Mouse (Mus musculus): Measurements from ENCODE around the gene Hoxd11.

The Hoxd11 gene

DNA sequence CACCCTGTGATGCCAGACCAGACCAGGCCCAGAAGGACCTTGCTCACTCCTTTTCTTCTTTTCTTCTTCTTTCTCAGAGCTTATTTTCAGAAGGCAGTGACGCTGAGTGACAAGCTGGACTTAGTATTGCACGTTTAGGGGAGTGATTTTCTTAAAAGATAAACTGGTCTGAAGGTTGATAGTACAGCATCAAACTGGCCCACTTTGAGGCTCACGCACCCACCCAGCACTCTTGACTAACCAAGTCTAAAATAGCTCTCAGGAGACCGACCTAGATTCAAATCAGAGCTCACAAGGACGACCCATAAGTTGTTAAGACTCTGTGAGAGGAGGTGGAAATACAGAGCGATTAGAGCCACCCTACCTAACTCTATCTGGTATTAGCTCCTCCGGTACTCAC, 12.9 kb upstream of the Hoxd11 start:
- no peak for DNase-seq

DNA sequence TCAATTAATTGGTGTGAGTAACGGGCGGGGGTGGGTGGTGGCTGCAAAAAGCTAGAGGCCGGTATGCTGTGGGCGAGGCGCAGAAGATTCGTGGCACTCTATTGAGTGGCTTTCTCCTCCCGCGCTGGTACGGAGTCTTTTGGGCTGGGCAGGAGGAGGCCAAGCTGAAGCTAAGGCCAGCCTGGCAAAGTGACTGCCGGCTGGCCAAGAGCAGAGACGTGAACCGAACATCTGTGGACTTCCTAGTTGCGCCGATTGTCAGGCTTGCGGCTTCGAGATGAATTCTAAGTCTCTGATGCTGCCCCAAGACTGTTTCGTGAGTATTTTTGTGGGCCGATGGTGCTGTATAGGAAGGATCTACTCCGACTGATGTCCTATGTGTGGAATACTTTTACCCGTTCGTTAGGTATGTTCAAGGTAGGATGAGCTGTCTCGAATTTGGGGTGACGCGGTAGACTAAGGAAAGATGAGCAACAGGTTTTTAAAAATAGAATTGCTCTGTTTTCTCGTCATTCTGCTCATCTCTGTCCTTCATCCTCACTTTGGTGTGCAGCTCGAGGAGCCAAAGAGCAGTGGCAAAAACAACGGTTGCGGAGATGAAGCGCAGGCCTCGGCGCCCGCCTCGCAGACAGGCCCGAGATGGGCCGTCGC, 12.0 kb upstream of the Hoxd11 start:
- no peak for DNase-seq

- DNase-seq, result no peak
Observed at GRCm38 (mm10) chr2:74667842-74668357, 11.5 kb upstream of the Hoxd11 start, which contains the start of gene Hoxd13. TSS of gene Hoxd13 (plus strand) at chr2:74668310.

- DNase-seq, result peak in 1 of 2 experiments; percentile 21
Observed at GRCm38 (mm10) chr2:74668370-74669229, 10.8 kb upstream of the Hoxd11 start.

- no peak for DNase-seq
Observed at GRCm38 (mm10) chr2:74669230-74669578, 10.2 kb upstream of the Hoxd11 start.

DNA sequence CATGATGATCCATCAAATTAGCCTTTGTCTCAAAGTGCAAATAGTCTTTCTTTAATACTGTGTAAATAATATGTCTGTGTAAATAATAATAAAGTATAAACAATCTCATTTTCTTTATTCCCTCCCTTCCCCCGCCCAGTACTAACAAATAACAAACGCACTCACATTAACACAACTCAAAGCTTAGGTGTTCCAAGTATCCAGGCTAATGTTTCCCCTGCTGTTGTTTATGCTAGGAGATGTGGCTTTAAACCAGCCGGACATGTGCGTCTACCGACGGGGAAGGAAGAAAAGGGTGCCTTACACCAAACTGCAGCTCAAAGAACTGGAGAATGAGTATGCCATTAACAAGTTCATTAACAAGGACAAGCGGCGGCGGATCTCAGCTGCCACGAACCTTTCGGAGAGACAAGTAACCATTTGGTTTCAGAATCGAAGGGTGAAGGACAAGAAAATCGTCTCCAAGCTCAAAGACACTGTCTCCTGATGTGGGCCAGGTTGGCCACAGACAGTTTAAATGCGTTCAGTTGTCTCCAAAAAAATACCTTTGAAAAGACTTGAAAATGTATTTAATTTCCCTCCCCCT, 9.6 kb upstream of the Hoxd11 start:
- DNase-seq, result no peak

GRCm38 (mm10) chr2:74670632-74671188, 8.6 kb upstream of the Hoxd11 start:
- no peak for DNase-seq

GRCm38 (mm10) chr2:74671847-74672246, 7.5 kb upstream of the Hoxd11 start:
- no peak for DNase-seq

DNA sequence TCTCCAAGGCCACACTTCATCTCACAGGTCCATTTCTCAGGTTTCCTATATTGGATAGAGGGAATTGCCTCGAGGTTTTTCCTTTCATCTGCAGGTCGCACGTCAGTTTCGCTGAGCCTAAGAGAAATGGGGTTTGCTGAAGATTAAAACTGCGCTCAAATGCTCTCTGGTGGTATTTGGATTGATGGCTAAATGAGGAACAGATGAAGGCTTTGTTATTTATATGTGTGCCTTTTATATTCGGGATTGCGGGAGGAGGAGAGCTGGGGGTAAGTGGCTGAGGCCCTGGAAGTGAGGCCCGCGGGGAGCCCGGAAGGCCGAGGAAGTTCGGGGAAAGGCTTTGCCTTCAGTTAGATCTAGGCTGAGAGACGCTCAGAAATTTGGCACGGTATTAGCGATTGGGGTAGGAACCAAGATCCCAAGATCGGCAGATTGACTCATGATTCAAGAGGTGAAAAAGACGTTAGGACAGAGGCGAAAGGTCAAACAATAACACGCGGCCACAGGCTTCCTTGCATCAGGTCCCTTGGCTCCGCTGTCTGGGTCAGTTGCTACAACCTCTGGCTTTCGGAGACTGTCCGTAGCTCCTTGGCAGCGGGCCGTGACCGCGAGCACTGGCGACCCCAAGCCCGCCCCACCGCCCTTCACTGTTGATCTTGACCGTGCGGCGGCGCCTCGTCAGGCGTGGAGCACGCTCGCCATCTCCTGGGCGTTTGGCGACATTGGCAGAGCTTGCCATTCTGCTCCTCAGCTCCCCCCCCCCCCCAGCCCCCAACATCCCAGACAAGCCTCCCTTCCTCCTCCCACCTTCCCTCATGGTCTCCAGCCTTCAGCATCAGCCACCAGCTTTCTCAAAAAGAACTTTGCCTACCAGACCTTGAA, 6.6 kb upstream of the Hoxd11 start:
- peak; percentile 55 to 58 for DNase-seq

GRCm38 (mm10) chr2:74673835-74674425, 5.4 kb upstream of the Hoxd11 start:
- no peak for DNase-seq

DNA sequence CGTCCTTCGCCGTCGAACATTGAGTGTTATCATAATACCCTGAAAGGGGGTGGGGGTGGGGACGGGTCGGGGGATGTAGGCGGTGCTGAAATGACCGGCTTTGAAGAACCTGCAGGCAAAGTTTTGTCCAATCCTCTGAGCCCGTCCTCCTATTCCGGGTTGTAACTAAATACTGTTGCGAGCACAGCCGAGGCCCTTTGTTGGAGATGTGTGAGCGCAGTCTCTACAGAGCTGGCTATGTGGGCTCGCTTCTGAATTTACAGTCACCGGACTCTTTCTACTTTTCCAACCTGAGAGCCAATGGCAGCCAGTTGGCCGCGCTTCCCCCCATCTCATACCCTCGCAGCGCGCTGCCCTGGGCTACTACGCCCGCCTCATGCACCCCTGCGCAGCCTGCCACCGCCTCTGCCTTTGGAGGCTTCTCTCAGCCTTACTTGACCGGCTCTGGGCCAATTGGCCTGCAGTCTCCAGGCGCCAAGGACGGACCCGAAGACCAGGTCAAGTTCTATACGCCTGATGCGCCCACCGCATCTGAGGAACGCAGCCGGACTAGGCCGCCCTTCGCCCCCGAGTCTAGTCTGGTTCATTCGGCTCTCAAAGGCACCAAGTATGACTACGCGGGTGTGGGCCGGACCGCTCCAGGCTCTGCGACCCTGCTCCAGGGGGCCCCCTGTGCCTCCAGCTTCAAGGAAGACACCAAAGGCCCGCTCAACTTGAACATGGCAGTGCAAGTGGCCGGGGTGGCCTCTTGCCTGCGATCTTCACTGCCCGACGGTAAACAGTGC, 4.3 kb upstream of the Hoxd11 start, which contains the start of gene Hoxd12:
TSS of gene Hoxd12 (plus strand) at position 133 of the 785 bp plus-strand sequence.
- DNase-seq, result no peak

DNA sequence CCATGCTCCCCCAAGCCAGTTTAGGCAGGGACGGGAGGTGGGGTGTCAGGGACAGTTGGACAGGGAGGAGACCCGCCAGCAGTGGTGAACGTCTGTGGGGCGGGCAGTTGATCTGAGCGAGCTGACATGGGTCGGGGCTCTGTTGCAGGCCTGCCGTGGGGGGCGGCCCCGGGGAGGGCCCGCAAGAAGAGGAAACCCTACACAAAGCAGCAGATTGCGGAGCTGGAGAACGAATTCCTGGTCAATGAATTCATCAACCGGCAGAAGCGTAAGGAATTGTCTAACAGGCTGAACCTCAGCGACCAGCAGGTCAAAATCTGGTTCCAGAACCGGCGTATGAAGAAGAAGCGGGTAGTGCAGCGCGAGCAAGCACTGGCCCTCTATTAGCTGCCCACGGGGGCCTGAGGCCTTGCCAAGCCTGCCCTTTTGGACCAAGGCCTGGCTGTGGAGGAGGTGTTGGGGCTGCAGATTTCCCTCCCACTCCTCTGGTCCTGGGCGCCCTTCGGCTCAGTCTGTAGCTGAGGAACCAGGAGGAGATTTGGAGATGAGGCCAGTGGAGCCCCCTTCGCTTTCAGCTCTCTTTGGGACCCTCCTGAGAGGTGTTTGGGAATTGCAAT, 3.6 kb upstream of the Hoxd11 start:
- no peak for DNase-seq

GRCm38 (mm10) chr2:74676376-74677052, 2.8 kb upstream of the Hoxd11 start:
- DNase-seq, result no peak

- no peak for DNase-seq
Observed at GRCm38 (mm10) chr2:74677106-74677505, 2.3 kb upstream of the Hoxd11 start.

DNA sequence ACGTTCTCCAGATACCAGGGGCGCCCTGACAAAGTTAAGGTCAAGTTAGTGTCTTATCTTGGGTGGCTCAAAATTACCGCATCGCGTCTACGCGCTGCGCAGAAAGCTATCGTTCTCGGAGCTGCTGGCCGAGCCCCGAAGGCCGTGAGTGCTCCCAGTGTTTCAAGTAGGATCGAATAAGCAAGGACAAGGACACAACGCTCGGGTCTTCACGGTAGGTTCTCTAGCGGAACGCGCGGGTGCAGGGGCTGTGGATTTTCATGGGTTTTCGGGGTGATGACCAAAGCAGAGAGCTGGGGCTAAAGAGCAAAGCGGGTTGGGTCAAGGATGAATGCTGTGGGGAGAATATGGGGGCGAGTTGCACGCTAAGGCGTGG, 227 bp downstream of the Hoxd11 start:
- no peak for DNase-seq

DNA sequence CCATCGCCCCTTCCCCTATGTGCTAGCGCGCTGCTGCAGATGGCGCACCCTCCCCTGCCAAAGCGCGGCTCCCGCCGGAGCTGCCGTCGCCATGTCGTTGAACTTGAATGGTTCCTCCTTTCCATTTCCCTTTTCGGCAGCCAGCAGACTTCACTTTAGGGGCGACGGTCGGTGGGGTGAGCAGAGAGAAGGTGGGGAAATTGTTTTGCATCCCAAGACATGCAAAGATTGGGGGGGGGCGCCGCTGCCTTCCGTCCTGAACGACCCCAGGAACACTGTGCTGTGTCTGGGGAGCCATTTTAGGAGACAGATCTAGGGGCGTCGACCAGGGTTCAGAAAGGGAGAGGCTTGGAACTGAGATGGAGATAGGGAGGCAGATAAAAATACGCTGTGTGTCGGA, 623 bp downstream of the Hoxd11 start:
- DNase-seq, result no peak

- DNase-seq, result no peak
Observed at GRCm38 (mm10) chr2:74680561-74681398, 1.4 kb downstream of the Hoxd11 start.

- DNase-seq, result no peak
Observed at GRCm38 (mm10) chr2:74681594-74682531, 2.5 kb downstream of the Hoxd11 start.

Measured in cerebellum, postnatal 36 days (tissue).